Mouse (Mus musculus) bone marrow, adult 2 months (tissue): ENCODE measurements around the gene Cbx7.

Source experiments
- CTCF ChIP-seq: fragments of 200-500 bp; IDR thresholded peaks from 2 replicates; pipeline ENCODE4 v1.5.1; 2011; ENCODE audit warnings: low read length, control low read depth; ENCODE audit not compliant: control insufficient read depth, insufficient read depth
- POLR2A ChIP-seq: fragments of 200-500 bp; IDR thresholded peaks from 2 replicates; pipeline ENCODE4 v1.6.1; 2011; ENCODE audit warnings: low read depth, mild to moderate bottlenecking, control low read depth, low read length, borderline replicate concordance; ENCODE audit not compliant: control insufficient read depth

GRCm38 (mm10) chr15:79873545-79873944, 97.4 kb downstream of the Cbx7 start:
- TF ChIP-seq CTCF (no peak), POLR2A (no peak)
